Mouse (Mus musculus): ENCODE measurements at regions not wholly inside any gene's neighbourhood (a gene's known extent, or its start where the extent isn't known, plus 50 kb on each side); places are given as distances from the start of the nearest gene placed in this dataset.

- TF ChIP-seq CTCF (IDR thresholded peaks at IDR 0.05; ENCODE audit: borderline replicate concordance, extremely low read depth, insufficient read depth, insufficient read length) (peak; percentile 65; the same call in 1 of the 2 replicates), POLR2A (IDR thresholded peaks at IDR 0.05; ENCODE audit: borderline replicate concordance, extremely low read depth, insufficient read depth, insufficient read length, poor library complexity, severe bottlenecking) (no peak)
- DNase-seq (ENCODE audit: low read depth) = peak; percentile 95
Measured at GRCm38 (mm10) chr10:46057362-46058198, 480.0 kb downstream of the Hace1 start.

- no peak for DNase-seq (ENCODE audit: low read depth)
- TF ChIP-seq CTCF (IDR thresholded peaks at IDR 0.05; ENCODE audit: borderline replicate concordance, extremely low read depth, insufficient read depth, insufficient read length) = no peak
- TF ChIP-seq POLR2A (IDR thresholded peaks at IDR 0.05; ENCODE audit: borderline replicate concordance, extremely low read depth, insufficient read depth, insufficient read length, poor library complexity, severe bottlenecking) = no peak
Measured at GRCm38 (mm10) chr10:46058199-46058472, 480.5 kb downstream of the Hace1 start.

- DNase-seq (ENCODE audit: low read depth) = no peak
- TF ChIP-seq POLR2A (IDR thresholded peaks at IDR 0.05; ENCODE audit: borderline replicate concordance, extremely low read depth, insufficient read depth, insufficient read length, poor library complexity, severe bottlenecking) (no peak), CTCF (IDR thresholded peaks at IDR 0.05; ENCODE audit: borderline replicate concordance, extremely low read depth, insufficient read depth, insufficient read length) (no peak)
Measured at GRCm38 (mm10) chr10:46059285-46059684, 481.7 kb downstream of the Hace1 start.

- no peak for DNase-seq (ENCODE audit: low read depth)
- no peak for TF ChIP-seq POLR2A (IDR thresholded peaks at IDR 0.05; ENCODE audit: borderline replicate concordance, extremely low read depth, insufficient read depth, insufficient read length, poor library complexity, severe bottlenecking)
Measured at GRCm38 (mm10) chr10:46063831-46064230, 486.2 kb downstream of the Hace1 start.

GRCm38 (mm10) chr10:46070766-46071165 lies 493.1 kb downstream of the Hace1 start:
- DNase-seq (ENCODE audit: low read depth) = peak; percentile 55
- TF ChIP-seq POLR2A (IDR thresholded peaks at IDR 0.05; ENCODE audit: borderline replicate concordance, extremely low read depth, insufficient read depth, insufficient read length, poor library complexity, severe bottlenecking) = no peak
- TF ChIP-seq CTCF (IDR thresholded peaks at IDR 0.05; ENCODE audit: borderline replicate concordance, extremely low read depth, insufficient read depth, insufficient read length) = no peak

- DNase-seq (ENCODE audit: low read depth) = peak; percentile 32
- TF ChIP-seq POLR2A (IDR thresholded peaks at IDR 0.05; ENCODE audit: borderline replicate concordance, extremely low read depth, insufficient read depth, insufficient read length, poor library complexity, severe bottlenecking) (no peak), CTCF (IDR thresholded peaks at IDR 0.05; ENCODE audit: borderline replicate concordance, extremely low read depth, insufficient read depth, insufficient read length) (no peak)
Measured at GRCm38 (mm10) chr10:46071220-46071619, 493.6 kb downstream of the Hace1 start.

GRCm38 (mm10) chr10:46071810-46072549 lies 494.4 kb downstream of the Hace1 start:
- DNase-seq (ENCODE audit: low read depth) = peak; percentile 71
- TF ChIP-seq POLR2A (IDR thresholded peaks at IDR 0.05; ENCODE audit: borderline replicate concordance, extremely low read depth, insufficient read depth, insufficient read length, poor library complexity, severe bottlenecking) = no peak
- no peak for TF ChIP-seq CTCF (IDR thresholded peaks at IDR 0.05; ENCODE audit: borderline replicate concordance, extremely low read depth, insufficient read depth, insufficient read length)

- no peak for TF ChIP-seq CTCF (IDR thresholded peaks at IDR 0.05; ENCODE audit: borderline replicate concordance, extremely low read depth, insufficient read depth, insufficient read length)
- no peak for TF ChIP-seq POLR2A (IDR thresholded peaks at IDR 0.05; ENCODE audit: borderline replicate concordance, extremely low read depth, insufficient read depth, insufficient read length, poor library complexity, severe bottlenecking)
- peak; percentile 65 for DNase-seq (ENCODE audit: low read depth)
Measured at GRCm38 (mm10) chr10:46072550-46073470, 495.2 kb downstream of the Hace1 start.

- no peak for TF ChIP-seq CTCF (IDR thresholded peaks at IDR 0.05; ENCODE audit: borderline replicate concordance, extremely low read depth, insufficient read depth, insufficient read length)
- no peak for TF ChIP-seq POLR2A (IDR thresholded peaks at IDR 0.05; ENCODE audit: borderline replicate concordance, extremely low read depth, insufficient read depth, insufficient read length, poor library complexity, severe bottlenecking)
- peak; percentile 50 for DNase-seq (ENCODE audit: low read depth)
Measured at GRCm38 (mm10) chr10:46087766-46088165, 510.1 kb downstream of the Hace1 start.

- DNase-seq (ENCODE audit: low read depth) = no peak
- TF ChIP-seq POLR2A (IDR thresholded peaks at IDR 0.05; ENCODE audit: borderline replicate concordance, extremely low read depth, insufficient read depth, insufficient read length, poor library complexity, severe bottlenecking) (no peak), CTCF (IDR thresholded peaks at IDR 0.05; ENCODE audit: borderline replicate concordance, extremely low read depth, insufficient read depth, insufficient read length) (no peak)
Measured at GRCm38 (mm10) chr10:46100837-46101236, 523.2 kb downstream of the Hace1 start.

- TF ChIP-seq POLR2A (IDR thresholded peaks at IDR 0.05; ENCODE audit: borderline replicate concordance, extremely low read depth, insufficient read depth, insufficient read length, poor library complexity, severe bottlenecking) (no peak), CTCF (IDR thresholded peaks at IDR 0.05; ENCODE audit: borderline replicate concordance, extremely low read depth, insufficient read depth, insufficient read length) (no peak)
- no peak for DNase-seq (ENCODE audit: low read depth)
Measured at GRCm38 (mm10) chr10:46108810-46109209, 531.2 kb downstream of the Hace1 start.

Measured in brain, embryonic 14.5 days (tissue).